Mouse (Mus musculus) forebrain, embryonic 15.5 days (tissue): ENCODE measurements at regions not wholly inside any gene's neighbourhood (a gene's known extent, or its start where the extent isn't known, plus 50 kb on each side); places are given as distances from the start of the nearest gene placed in this dataset.
A peak's percentile ranks its signal among the peaks of the same experiment; 100 is the strongest.

ENCODE experiments used
- ATAC-seq: fragments of 200-750 bp; cut with Nextera tagmentation; replicated peaks from 2 replicates; pipeline ENCODE4 v1.8.0; 2017; ENCODE audit warnings: mild to moderate bottlenecking, moderate TSS enrichment, moderate library complexity
- H3K27ac ChIP-seq: fragments of 300-500 bp; sonication (generic); replicated peaks from 2 replicates; pipeline ENCODE4 v1.5.1; 2015; ENCODE audit warnings: mild to moderate bottlenecking, inconsistent platforms
- H3K27me3 ChIP-seq: fragments of 300-500 bp; sonication (generic); 2 replicates; pipeline ENCODE4 v1.6.1; 2015; ENCODE audit warnings: inconsistent platforms
- H3K36me3 ChIP-seq: fragments of 300-500 bp; sonication (generic); 2 replicates; pipeline ENCODE4 v1.6.1; 2015; ENCODE audit warnings: mild to moderate bottlenecking, inconsistent platforms
- H3K4me1 ChIP-seq: fragments of 300-500 bp; sonication (generic); 2 replicates; pipeline ENCODE4 v1.6.1; 2015; ENCODE audit warnings: inconsistent platforms
- H3K4me2 ChIP-seq: fragments of 300-500 bp; sonication (generic); replicated peaks from 2 replicates; pipeline ENCODE4 v1.6.1; 2015; ENCODE audit warnings: mild to moderate bottlenecking, inconsistent platforms
- H3K4me3 ChIP-seq: fragments of 300-500 bp; sonication (generic); 2 replicates; pipeline ENCODE4 v1.5.1; 2015; ENCODE audit warnings: mild to moderate bottlenecking, inconsistent platforms
- H3K9ac ChIP-seq: fragments of 300-500 bp; sonication (generic); replicated peaks from 2 replicates; pipeline ENCODE4 v1.6.1; 2015; ENCODE audit warnings: mild to moderate bottlenecking, inconsistent platforms
- H3K9me3 ChIP-seq: fragments of 300-500 bp; sonication (generic); 2 replicates; pipeline ENCODE4 v1.6.1; 2016; ENCODE audit warnings: inconsistent platforms
- WGBS: fragments of 180-500 bp; shearing (Covaris S2); methylation state at CpG from one replicate; pipeline ENCODE4 v1.1.7; 2015; ENCODE audit warnings: mixed read lengths; 5-methylcytosine and 5-hydroxymethylcytosine counted together

- Histone ChIP-seq H3K4me1 (no peaks in the 10 kb centered on the region), H3K4me3 (no peak overlapping the region), H3K4me2 (no peak overlapping the region), H3K9ac (no peak overlapping the region), H3K36me3 (no peaks in the 10 kb centered on the region), H3K9me3 (no peaks in the 10 kb centered on the region), H3K27me3 (no peaks in the 10 kb centered on the region), H3K27ac (no peak overlapping the region)
- 92% methylated on average over 10 of the region's 10 CpGs for WGBS
- ATAC-seq: no peak
Measured at GRCm38 (mm10) chr6:22424161-22424807, 68.2 kb upstream of the Fam3c start.

- Histone ChIP-seq H3K4me1 (no peaks in the 10 kb centered on the region), H3K4me3 (no peak overlapping the region), H3K9ac (no peak overlapping the region), H3K4me2 (no peak overlapping the region), H3K9me3 (no peaks in the 10 kb centered on the region), H3K27ac (no peak overlapping the region), H3K27me3 (no peaks in the 10 kb centered on the region), H3K36me3 (no peaks in the 10 kb centered on the region)
- WGBS: 68% methylated on average over 9 of the region's 9 CpGs
- no peak; the same call in 1 of the 2 replicates for ATAC-seq
Measured at GRCm38 (mm10) chr6:22423070-22423980, 67.3 kb upstream of the Fam3c start.

GRCm38 (mm10) chr6:22421551-22421950 is 65.5 kb upstream of the Fam3c start:
- Histone ChIP-seq H3K4me1 (no peaks in the 10 kb centered on the region), H3K4me3 (no peak overlapping the region), H3K9ac (no peak overlapping the region), H3K4me2 (no peak overlapping the region), H3K27ac (no peak overlapping the region), H3K36me3 (no peaks in the 10 kb centered on the region), H3K27me3 (no peaks in the 10 kb centered on the region), H3K9me3 (no peaks in the 10 kb centered on the region)
- no peak for ATAC-seq
- WGBS: 92% methylated on average over 2 of the region's 2 CpGs

GRCm38 (mm10) chr6:22418279-22418678 is 62.2 kb upstream of the Fam3c start:
- Histone ChIP-seq H3K4me1 (no peaks in the 10 kb centered on the region), H3K9me3 (no peaks in the 10 kb centered on the region), H3K27ac (no peak overlapping the region), H3K36me3 (no peaks in the 10 kb centered on the region), H3K4me3 (no peak overlapping the region), H3K27me3 (no peaks in the 10 kb centered on the region), H3K9ac (no peak overlapping the region), H3K4me2 (no peak overlapping the region)
- 79% methylated on average over 4 of the region's 4 CpGs for WGBS
- no peak for ATAC-seq

GRCm38 (mm10) chr6:22417189-22417588 is 61.1 kb upstream of the Fam3c start:
- Histone ChIP-seq H3K9ac (no peak overlapping the region), H3K27me3 (no peaks in the 10 kb centered on the region), H3K4me1 (no peaks in the 10 kb centered on the region), H3K4me3 (no peak overlapping the region), H3K36me3 (no peaks in the 10 kb centered on the region), H3K4me2 (no peak overlapping the region), H3K9me3 (no peaks in the 10 kb centered on the region), H3K27ac (no peak overlapping the region)
- WGBS: 30% methylated on average over 2 of the region's 2 CpGs
- ATAC-seq: peak; percentile 26; the same call in 1 of the 2 replicates

- no peak for ATAC-seq
- no peak overlapping the region for H3K9ac ChIP-seq
- no peak overlapping the region for H3K4me2 ChIP-seq
- no peaks in the 10 kb centered on the region for H3K4me1 ChIP-seq
- no peaks in the 10 kb centered on the region for H3K27me3 ChIP-seq
- no peaks in the 10 kb centered on the region for H3K36me3 ChIP-seq
- H3K4me3 ChIP-seq: no peak overlapping the region
- 95% methylated on average over 2 of the region's 2 CpGs for WGBS
- H3K9me3 ChIP-seq: no peaks in the 10 kb centered on the region
- no peak overlapping the region for H3K27ac ChIP-seq
Measured at GRCm38 (mm10) chr6:22411796-22412195, 55.8 kb upstream of the Fam3c start.

- 65% methylated on average over 7 of the region's 7 CpGs for WGBS
- Histone ChIP-seq H3K27ac (no peak overlapping the region), H3K4me3 (no peak overlapping the region), H3K36me3 (no peaks in the 10 kb centered on the region), H3K9ac (no peak overlapping the region), H3K4me2 (no peak overlapping the region), H3K9me3 (no peaks in the 10 kb centered on the region), H3K27me3 (no peaks in the 10 kb centered on the region), H3K4me1 (no peaks in the 10 kb centered on the region)
- ATAC-seq: no peak
Measured at GRCm38 (mm10) chr6:22408808-22409589, 53.0 kb upstream of the Fam3c start.
